Mouse (Mus musculus): ENCODE measurements around the gene Grap. TPM values are rescaled to one million over a fixed set of nuclear protein-coding genes. Genes with fewer than 3 reads are reported as not detected.

Grap gene
- polyA plus RNA-seq, 1 experiment, result 85.6 TPM

- H3K36me3 ChIP-seq (ENCODE audit: control insufficient read depth, insufficient read depth, low read length), result no peaks in the 10 kb centered on the region
- TF ChIP-seq POLR2A (IDR thresholded peaks at IDR 0.05; ENCODE audit: low read depth, low read length) (no peak), CTCF (IDR thresholded peaks at IDR 0.05; ENCODE audit: extremely low read depth, insufficient read depth, insufficient read length, insufficient replicate concordance) (no peak)
- no peak overlapping the region for H3K4me3 ChIP-seq (ENCODE audit: extremely low read depth, insufficient read depth, insufficient read length)
- peak overlapping the region; percentile 40 for H3K27ac ChIP-seq (ENCODE audit: insufficient read depth, low read length)
- WGBS, result 55% methylated on average over 9 of the region's 9 CpGs
- H3K27me3 ChIP-seq (ENCODE audit: control insufficient read depth, insufficient read depth, low read length), result peaks cover 8% of the 10 kb centered on the region
- DNase-seq (ENCODE audit: low read depth in 1 of 2, low spot score in 2 of 2), result no peak
- H3K4me1 ChIP-seq (ENCODE audit: control insufficient read depth, insufficient read depth, insufficient read length), result no peaks in the 10 kb centered on the region
These were observed 36.4 kb upstream of the Grap start for GRCm38 (mm10) chr11:61616523-61617292.

GRCm38 (mm10) chr11:61617293-61617975 lies 35.6 kb upstream of the Grap start:
- H3K4me3 ChIP-seq (ENCODE audit: extremely low read depth, insufficient read depth, insufficient read length), result no peak overlapping the region
- no peak for DNase-seq (ENCODE audit: low read depth in 1 of 2, low spot score in 2 of 2)
- TF ChIP-seq POLR2A (IDR thresholded peaks at IDR 0.05; ENCODE audit: low read depth, low read length) (no peak), CTCF (IDR thresholded peaks at IDR 0.05; ENCODE audit: extremely low read depth, insufficient read depth, insufficient read length, insufficient replicate concordance) (no peak)
- H3K36me3 ChIP-seq (ENCODE audit: control insufficient read depth, insufficient read depth, low read length), result no peaks in the 10 kb centered on the region
- WGBS, result 66% methylated on average over 7 of the region's 7 CpGs
- peak overlapping the region; percentile 61; the same call in 1 of the 2 replicates for H3K27ac ChIP-seq (ENCODE audit: insufficient read depth, low read length)
- H3K4me1 ChIP-seq (ENCODE audit: control insufficient read depth, insufficient read depth, insufficient read length), result no peaks in the 10 kb centered on the region
- H3K27me3 ChIP-seq (ENCODE audit: control insufficient read depth, insufficient read depth, low read length), result peaks cover 7% of the 10 kb centered on the region

GRCm38 (mm10) chr11:61618131-61618530 lies 34.9 kb upstream of the Grap start:
- Histone ChIP-seq H3K4me1 (ENCODE audit: control insufficient read depth, insufficient read depth, insufficient read length) (no peaks in the 10 kb centered on the region), H3K36me3 (ENCODE audit: control insufficient read depth, insufficient read depth, low read length) (no peaks in the 10 kb centered on the region), H3K4me3 (ENCODE audit: extremely low read depth, insufficient read depth, insufficient read length) (no peak overlapping the region), H3K27me3 (ENCODE audit: control insufficient read depth, insufficient read depth, low read length) (peaks cover 7% of the 10 kb centered on the region), H3K27ac (ENCODE audit: insufficient read depth, low read length) (peak overlapping the region; percentile 61; the same call in 1 of the 2 replicates)
- no peak for DNase-seq (ENCODE audit: low read depth in 1 of 2, low spot score in 2 of 2)
- TF ChIP-seq POLR2A (IDR thresholded peaks at IDR 0.05; ENCODE audit: low read depth, low read length) (no peak), CTCF (IDR thresholded peaks at IDR 0.05; ENCODE audit: extremely low read depth, insufficient read depth, insufficient read length, insufficient replicate concordance) (no peak)
- 79% methylated on average over 8 of the region's 8 CpGs for WGBS

GRCm38 (mm10) chr11:61618571-61618970 lies 34.5 kb upstream of the Grap start:
- no peak for TF ChIP-seq CTCF (IDR thresholded peaks at IDR 0.05; ENCODE audit: extremely low read depth, insufficient read depth, insufficient read length, insufficient replicate concordance)
- TF ChIP-seq POLR2A (IDR thresholded peaks at IDR 0.05; ENCODE audit: low read depth, low read length), result no peak
- peaks cover 7% of the 10 kb centered on the region for H3K27me3 ChIP-seq (ENCODE audit: control insufficient read depth, insufficient read depth, low read length)
- peak overlapping the region; percentile 25; the same call in 1 of the 2 replicates for H3K27ac ChIP-seq (ENCODE audit: insufficient read depth, low read length)
- no peak overlapping the region for H3K4me3 ChIP-seq (ENCODE audit: extremely low read depth, insufficient read depth, insufficient read length)
- no peak for DNase-seq (ENCODE audit: low read depth in 1 of 2, low spot score in 2 of 2)
- WGBS, result 78% methylated on average over 8 of the region's 8 CpGs
- no peaks in the 10 kb centered on the region for H3K36me3 ChIP-seq (ENCODE audit: control insufficient read depth, insufficient read depth, low read length)
- no peaks in the 10 kb centered on the region for H3K4me1 ChIP-seq (ENCODE audit: control insufficient read depth, insufficient read depth, insufficient read length)

- TF ChIP-seq POLR2A (IDR thresholded peaks at IDR 0.05; ENCODE audit: low read depth, low read length), result no peak
- no peak for TF ChIP-seq CTCF (IDR thresholded peaks at IDR 0.05; ENCODE audit: extremely low read depth, insufficient read depth, insufficient read length, insufficient replicate concordance)
- no peak overlapping the region for H3K4me3 ChIP-seq (ENCODE audit: extremely low read depth, insufficient read depth, insufficient read length)
- H3K4me1 ChIP-seq (ENCODE audit: control insufficient read depth, insufficient read depth, insufficient read length), result no peaks in the 10 kb centered on the region
- no peaks in the 10 kb centered on the region for H3K36me3 ChIP-seq (ENCODE audit: control insufficient read depth, insufficient read depth, low read length)
- peaks cover 8% of the 10 kb centered on the region for H3K27me3 ChIP-seq (ENCODE audit: control insufficient read depth, insufficient read depth, low read length)
- H3K27ac ChIP-seq (ENCODE audit: insufficient read depth, low read length), result peak overlapping the region; percentile 18; the same call in 1 of the 2 replicates
- whole genome bisulfite sequencing, result 21% methylated on average over 6 of the region's 6 CpGs
- DNase-seq (ENCODE audit: low read depth in 1 of 2, low spot score in 2 of 2), result no peak
These were observed 33.7 kb upstream of the Grap start for GRCm38 (mm10) chr11:61619356-61619755.

- no peaks in the 10 kb centered on the region for H3K4me1 ChIP-seq (ENCODE audit: control insufficient read depth, insufficient read depth, insufficient read length)
- H3K27me3 ChIP-seq (ENCODE audit: control insufficient read depth, insufficient read depth, low read length), result peaks cover 8% of the 10 kb centered on the region
- no peak overlapping the region; the same call in 1 of the 2 replicates for H3K4me3 ChIP-seq (ENCODE audit: extremely low read depth, insufficient read depth, insufficient read length)
- WGBS, result 5% methylated on average over 17 of the region's 17 CpGs
- peak overlapping the region; percentile 18; the same call in 1 of the 2 replicates for H3K27ac ChIP-seq (ENCODE audit: insufficient read depth, low read length)
- H3K36me3 ChIP-seq (ENCODE audit: control insufficient read depth, insufficient read depth, low read length), result no peaks in the 10 kb centered on the region
- no peak for DNase-seq (ENCODE audit: low read depth in 1 of 2, low spot score in 2 of 2)
- TF ChIP-seq POLR2A (IDR thresholded peaks at IDR 0.05; ENCODE audit: low read depth, low read length), result no peak
- TF ChIP-seq CTCF (IDR thresholded peaks at IDR 0.05; ENCODE audit: extremely low read depth, insufficient read depth, insufficient read length, insufficient replicate concordance), result peak; percentile 33; the same call in 1 of the 2 replicates
These were observed 33.2 kb upstream of the Grap start for GRCm38 (mm10) chr11:61619791-61620241.

Measured in spleen, adult 2 months (tissue).